Mouse (Mus musculus) liver, embryonic 16.5 days (tissue): ENCODE data around the gene Sema4f. TPM values are rescaled to one million over a fixed set of nuclear protein-coding genes. Genes with fewer than 3 reads are reported as not detected.

Experiments used
- ATAC-seq: fragments of 200-750 bp; cut with Nextera tagmentation; 2 replicates; pipeline ENCODE4 v1.8.0; 2017; ENCODE audit warnings: low read depth, mild to moderate bottlenecking, moderate number of reproducible peaks, moderate library complexity
- H3K27ac ChIP-seq: fragments of 300-500 bp; sonication (generic); 2 replicates; pipeline ENCODE4 v1.5.1; 2014; ENCODE audit warnings: mild to moderate bottlenecking, low read length
- H3K27me3 ChIP-seq: fragments of 300-500 bp; sonication (generic); 2 replicates; pipeline ENCODE4 v1.6.1; 2014; ENCODE audit warnings: low read depth, low read length, mixed read lengths; ENCODE audit not compliant: control insufficient read depth, insufficient read depth
- H3K36me3 ChIP-seq: fragments of 300-500 bp; sonication (generic); 2 replicates; pipeline ENCODE4 v1.6.1; 2014; ENCODE audit warnings: mild to moderate bottlenecking; ENCODE audit not compliant: control insufficient read depth, insufficient read depth
- H3K4me1 ChIP-seq: fragments of 300-500 bp; sonication (generic); 2 replicates; pipeline ENCODE4 v1.6.1; 2014; ENCODE audit warnings: low read depth, low read length, mixed read lengths; ENCODE audit not compliant: control insufficient read depth
- H3K4me2 ChIP-seq: fragments of 300-500 bp; sonication (generic); 2 replicates; pipeline ENCODE4 v1.6.1; 2014; ENCODE audit warnings: low read depth, low read length, mixed read lengths
- H3K4me3 ChIP-seq: fragments of 300-500 bp; sonication (generic); 2 replicates; pipeline ENCODE4 v1.5.1; 2014; ENCODE audit warnings: low read depth, mild to moderate bottlenecking, low read length
- H3K9ac ChIP-seq: fragments of 300-500 bp; sonication (generic); 2 replicates; pipeline ENCODE4 v1.6.1; 2014; ENCODE audit warnings: low read depth, low read length
- H3K9me3 ChIP-seq: fragments of 300-500 bp; sonication (generic); replicated peaks from 2 replicates; pipeline ENCODE4 v1.6.1; 2016; ENCODE audit warnings: low read length; ENCODE audit not compliant: control insufficient read depth
- WGBS: fragments of 180-500 bp; shearing (Covaris S2); extraction: QIAGEN DNeasy Blood & Tissue Kit; methylation state at CpG from one replicate; pipeline ENCODE4 v1.1.7; 2014; ENCODE audit not compliant: insufficient replicate concordance; 5-methylcytosine and 5-hydroxymethylcytosine counted together
- polyA plus RNA-seq: library from polyadenylated mRNA; unstranded; fragments of >200 nt; fragmentation: Nextera tagmentation; extraction: Ambion mirVana; gene quantifications from 2 replicates; pipeline ENCODE4 v1.2.1, GENCODE M21; 2015

The Sema4f gene
- 0.06 and 0.11 TPM in 2 replicates for polyA plus RNA-seq

DNA sequence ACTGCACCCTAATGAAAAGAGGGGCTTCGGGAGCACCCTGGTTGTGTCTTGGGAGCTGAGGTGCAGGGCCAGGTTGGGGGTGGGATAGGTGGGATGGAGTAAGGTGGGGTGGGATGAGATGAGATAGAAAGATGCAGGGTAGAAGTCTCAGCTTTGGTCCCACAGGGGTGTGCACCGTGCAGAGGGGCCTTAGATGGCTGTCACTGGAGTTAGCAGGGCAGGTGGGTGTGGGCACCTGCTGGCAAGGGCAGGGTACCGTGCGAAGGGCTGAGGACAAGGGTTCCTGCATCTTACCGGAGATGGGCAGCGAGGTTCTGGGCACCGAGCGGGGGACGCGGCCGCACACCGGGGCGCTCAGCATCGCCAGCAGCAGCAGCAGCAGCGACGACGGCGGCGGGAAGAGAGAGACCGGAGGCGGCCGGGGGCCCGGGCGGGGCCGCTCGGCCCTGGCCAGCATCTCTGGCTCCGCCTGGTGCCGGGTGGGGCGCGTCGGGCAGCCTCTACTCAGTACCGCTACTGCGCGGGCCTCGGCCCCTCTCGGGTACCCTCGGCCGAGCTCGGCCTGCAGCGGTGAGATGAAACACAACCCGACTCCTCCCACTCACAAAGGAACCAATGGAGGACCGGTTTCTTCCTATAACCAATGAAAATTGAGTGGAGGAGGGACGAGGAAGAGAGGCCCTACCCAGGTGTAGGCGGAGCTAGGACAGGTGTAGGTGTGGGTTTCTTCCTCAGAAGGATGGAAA lies at the start of gene Sema4f:
Sema4f (minus strand) TSS at position 603 of the 746 bp plus-strand sequence.
- peak within 1 kb of the TSS; percentile 43 for H3K4me3 ChIP-seq
- no peak within 1 kb of the TSS for H3K9ac ChIP-seq
- peak within 1 kb of the TSS; percentile 60 for H3K4me2 ChIP-seq
- ATAC-seq: peak; percentile 50
- H3K27me3 ChIP-seq: peaks cover 18% of the 10 kb centered on the region
- H3K4me1 ChIP-seq: no peaks in the 10 kb centered on the region
- no peak within 1 kb of the TSS for H3K27ac ChIP-seq
- 3% methylated on average over 43 of the region's 44 CpGs for WGBS
- no peaks in the 10 kb centered on the region for H3K36me3 ChIP-seq
- no peaks in the 10 kb centered on the region for H3K9me3 ChIP-seq

DNA sequence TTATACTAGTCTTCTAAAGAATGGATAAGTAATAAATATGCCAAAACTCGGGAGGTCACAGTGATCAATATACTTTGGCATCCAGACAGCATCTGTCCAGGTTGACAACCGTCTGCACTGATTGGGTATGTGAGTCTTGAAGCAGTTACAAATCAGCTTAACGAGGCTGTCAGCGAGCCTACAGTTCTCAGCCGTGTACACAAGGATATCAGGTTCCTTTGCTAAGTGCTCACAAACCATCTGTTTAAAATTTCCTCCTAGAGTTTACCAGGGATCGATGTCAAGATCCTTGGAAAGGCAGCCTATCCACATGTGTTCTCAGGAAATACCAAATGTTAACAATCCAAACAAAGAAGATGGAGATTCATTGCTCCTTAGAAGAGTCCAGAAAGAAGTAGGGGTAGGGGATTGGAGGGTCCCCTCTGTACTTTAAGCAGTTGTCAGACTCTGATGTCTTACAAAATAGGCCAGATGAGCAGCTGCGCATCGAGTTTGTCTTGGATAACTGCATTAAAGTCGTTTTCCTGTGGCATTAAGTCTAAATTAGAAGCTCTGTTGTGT lies 47.9 kb upstream of the Sema4f start:
- H3K4me3 ChIP-seq: no peak overlapping the region
- no peaks in the 10 kb centered on the region for H3K36me3 ChIP-seq
- H3K9me3 ChIP-seq: no peaks in the 10 kb centered on the region
- no peak overlapping the region for H3K4me2 ChIP-seq
- H3K9ac ChIP-seq: no peak overlapping the region
- H3K27ac ChIP-seq: no peak overlapping the region
- no peak for ATAC-seq
- no peaks in the 10 kb centered on the region for H3K4me1 ChIP-seq
- 53% methylated on average over 9 of the region's 9 CpGs for WGBS
- H3K27me3 ChIP-seq: no peaks in the 10 kb centered on the region

DNA sequence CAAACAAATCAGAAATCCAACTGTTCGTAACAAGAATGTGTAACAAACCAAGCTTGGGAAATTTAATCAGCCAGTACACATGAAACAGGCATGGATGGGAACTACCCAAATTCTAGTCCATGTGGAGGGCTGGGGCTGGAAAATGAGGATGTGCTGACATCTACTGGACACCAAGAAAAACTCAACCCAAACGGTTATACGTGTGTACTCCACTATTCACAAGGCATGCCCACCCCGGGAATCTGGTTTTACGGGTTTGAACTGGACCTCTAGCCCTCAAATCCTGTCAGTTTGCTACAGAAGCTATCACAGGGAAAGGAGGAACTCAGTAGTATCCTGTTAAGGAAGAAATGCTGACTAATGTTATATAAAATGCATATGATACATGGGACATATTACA lies 31.5 kb upstream of the Sema4f start:
- H3K9ac ChIP-seq: no peak overlapping the region
- H3K4me1 ChIP-seq: no peaks in the 10 kb centered on the region
- 6% methylated on average over 5 of the region's 5 CpGs for WGBS
- no peak overlapping the region for H3K27ac ChIP-seq
- H3K4me3 ChIP-seq: no peak overlapping the region
- no peak for ATAC-seq
- no peaks in the 10 kb centered on the region for H3K9me3 ChIP-seq
- no peaks in the 10 kb centered on the region for H3K27me3 ChIP-seq
- H3K36me3 ChIP-seq: no peaks in the 10 kb centered on the region
- no peak overlapping the region for H3K4me2 ChIP-seq

DNA sequence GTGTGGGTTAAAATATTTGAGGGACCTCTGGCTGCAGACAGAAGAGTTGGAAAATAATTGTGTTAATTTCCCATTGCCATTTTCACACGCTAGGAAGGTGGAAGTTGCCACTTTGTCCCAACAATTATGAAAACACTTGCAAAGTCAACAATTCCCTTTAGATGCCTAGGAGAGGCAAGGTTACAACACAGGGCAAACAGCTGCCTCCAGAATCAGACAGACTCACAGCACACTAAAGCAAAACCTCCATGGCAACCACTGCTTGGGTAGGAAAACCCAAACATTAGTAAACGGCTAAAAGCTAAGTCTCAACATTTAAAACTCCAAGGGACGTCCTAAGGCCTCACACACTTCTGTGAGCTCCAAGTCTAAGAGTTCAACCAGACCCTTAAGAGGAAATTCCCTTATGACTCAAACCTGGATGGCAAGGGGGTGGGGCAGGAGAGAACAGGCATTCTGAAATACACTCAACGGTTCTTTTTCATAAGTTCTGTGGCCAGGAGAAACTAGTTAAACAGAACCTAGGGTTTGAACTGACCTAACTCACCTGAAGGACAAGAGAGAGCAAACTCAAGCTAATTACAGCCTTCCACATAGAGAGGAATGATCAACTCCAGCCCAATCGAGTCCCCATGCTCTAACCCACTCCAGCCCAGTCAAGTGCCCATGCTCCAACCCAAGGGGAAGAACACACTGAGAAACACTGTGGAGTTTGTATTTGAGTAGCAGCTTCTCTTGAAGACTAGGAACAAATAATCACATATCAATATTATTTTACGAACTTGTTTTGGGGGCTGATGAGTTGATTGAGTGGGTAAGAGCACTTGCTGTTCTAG lies 29.9 kb upstream of the Sema4f start:
- WGBS: 44% methylated on average over 6 of the region's 6 CpGs
- peak; percentile 32; the same call in 1 of the 2 replicates for ATAC-seq

DNA sequence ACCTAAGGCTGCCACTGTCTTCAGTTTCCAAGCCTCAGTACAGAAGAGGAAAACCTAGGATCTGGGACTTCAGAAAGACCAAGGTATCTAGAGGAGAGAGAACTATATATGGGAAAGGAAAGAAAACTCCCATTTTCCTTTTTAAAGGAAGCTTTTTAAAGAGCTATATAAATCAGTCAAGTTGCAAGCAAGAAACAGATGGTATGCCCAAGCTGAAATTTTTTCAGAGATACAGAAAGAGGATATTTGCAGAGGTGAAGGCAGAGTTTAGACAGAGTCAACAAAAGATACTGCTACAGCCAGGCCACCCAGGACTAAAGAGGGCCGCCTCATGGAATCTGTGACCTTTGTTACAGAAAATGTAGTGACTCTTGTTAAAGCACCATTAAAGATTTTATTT lies 22.1 kb upstream of the Sema4f start:
- no peaks in the 10 kb centered on the region for H3K4me1 ChIP-seq
- no peak overlapping the region for H3K27ac ChIP-seq
- H3K27me3 ChIP-seq: no peaks in the 10 kb centered on the region
- peak; percentile 45; the same call in 1 of the 2 replicates for ATAC-seq
- H3K4me2 ChIP-seq: no peak overlapping the region
- no peak overlapping the region for H3K4me3 ChIP-seq
- 56% methylated on average over 1 of the region's 1 CpGs for WGBS
- H3K9me3 ChIP-seq: no peaks in the 10 kb centered on the region
- H3K36me3 ChIP-seq: no peaks in the 10 kb centered on the region
- H3K9ac ChIP-seq: no peak overlapping the region

More for the DNA sequence above, 29.9 kb upstream of the Sema4f start:
- no peak overlapping the region for H3K4me2 ChIP-seq
- no peaks in the 10 kb centered on the region for H3K4me1 ChIP-seq
- H3K9me3 ChIP-seq: no peaks in the 10 kb centered on the region
- H3K36me3 ChIP-seq: no peaks in the 10 kb centered on the region
- H3K27ac ChIP-seq: no peak overlapping the region
- no peaks in the 10 kb centered on the region for H3K27me3 ChIP-seq
- no peak overlapping the region for H3K4me3 ChIP-seq
- H3K9ac ChIP-seq: no peak overlapping the region

DNA sequence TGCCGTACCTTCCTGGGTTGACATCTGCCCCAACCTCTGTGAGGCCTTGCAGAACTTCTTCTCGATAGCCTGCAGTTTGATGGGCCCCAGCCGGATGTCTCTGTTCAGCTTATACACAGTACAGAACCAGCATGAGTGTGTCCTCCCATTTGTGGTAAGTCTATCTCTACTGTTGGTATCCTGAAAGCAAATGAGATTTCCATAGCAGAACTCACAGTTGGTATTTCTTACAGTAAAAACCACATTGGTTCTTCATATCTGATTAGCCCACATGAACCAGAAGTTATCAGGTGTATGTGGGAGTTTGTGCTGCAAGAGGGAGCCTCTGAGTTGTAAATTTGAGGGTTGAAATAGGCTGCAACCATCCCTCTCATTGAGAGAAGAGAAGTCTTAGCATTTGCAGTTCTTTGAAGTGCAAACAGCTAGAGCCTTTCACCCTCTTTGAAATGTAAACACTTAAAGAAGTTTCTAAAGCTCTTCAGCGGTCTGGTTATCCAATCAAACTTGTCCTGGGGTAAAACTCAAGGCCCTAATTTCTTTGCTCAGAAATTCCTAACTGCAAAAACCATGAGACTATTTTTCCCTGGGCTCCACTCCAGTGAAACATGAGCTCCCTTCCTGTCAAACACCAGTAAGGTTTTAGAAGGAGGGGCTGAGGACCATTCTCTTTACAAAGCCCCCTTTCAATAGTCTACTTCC lies 17.1 kb upstream of the Sema4f start:
- 35% methylated on average over 4 of the region's 4 CpGs for WGBS
- Histone ChIP-seq H3K4me2 (no peak overlapping the region), H3K27me3 (no peaks in the 10 kb centered on the region), H3K4me3 (no peak overlapping the region), H3K4me1 (no peaks in the 10 kb centered on the region), H3K9me3 (no peaks in the 10 kb centered on the region), H3K36me3 (no peaks in the 10 kb centered on the region), H3K27ac (no peak overlapping the region), H3K9ac (no peak overlapping the region)
- no peak for ATAC-seq

DNA sequence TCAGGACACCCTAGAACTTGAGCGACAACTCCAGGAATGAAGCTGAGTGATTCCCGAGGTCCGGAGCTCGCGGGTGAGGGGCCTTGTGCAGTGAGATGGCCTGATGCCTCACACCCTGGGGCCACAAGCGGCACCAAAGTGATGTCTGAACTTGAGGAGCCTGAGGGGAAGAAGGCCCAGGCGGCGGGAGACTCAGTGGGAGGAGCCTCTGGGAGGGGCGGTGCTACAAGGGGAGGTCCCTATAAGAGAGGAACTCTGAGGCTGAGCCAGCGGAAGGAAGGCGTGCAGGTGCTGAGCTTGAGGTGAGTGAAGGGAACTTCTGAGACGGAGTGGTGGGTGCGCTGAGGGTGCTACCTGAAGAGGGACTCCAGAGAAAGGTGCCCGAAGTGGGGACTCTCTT lies 7.1 kb upstream of the Sema4f start, which contains the start of gene M1ap:
M1ap (plus strand) TSS at position 252 of the 400 bp plus-strand sequence.
- Histone ChIP-seq H3K4me3 (no peak within 1 kb of the TSS), H3K9me3 (no peaks in the 10 kb centered on the region), H3K4me1 (no peaks in the 10 kb centered on the region), H3K27me3 (no peaks in the 10 kb centered on the region), H3K9ac (no peak within 1 kb of the TSS), H3K27ac (no peak within 1 kb of the TSS), H3K4me2 (no peak within 1 kb of the TSS), H3K36me3 (no peaks in the 10 kb centered on the region)
- WGBS: 62% methylated on average over 14 of the region's 14 CpGs
- ATAC-seq: no peak

DNA sequence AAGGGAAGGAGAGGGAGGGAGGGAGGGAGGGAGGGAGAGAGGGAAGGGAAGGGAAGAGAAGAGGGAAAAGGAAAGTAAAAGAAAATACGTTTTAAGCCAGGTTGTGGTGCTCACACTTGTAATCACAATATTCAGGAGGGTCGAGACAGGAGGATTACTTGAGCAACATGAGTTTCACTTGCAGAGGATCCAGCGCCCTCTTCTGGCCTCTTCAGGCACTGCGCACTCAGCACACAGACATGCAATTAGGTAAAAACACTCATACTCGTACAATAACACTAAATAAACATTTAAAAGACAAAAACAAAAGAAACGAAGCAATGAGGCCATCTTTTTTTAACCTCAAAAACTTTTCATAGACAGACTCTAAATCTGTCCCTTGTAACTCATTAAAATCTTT lies 6.2 kb upstream of the Sema4f start:
- Histone ChIP-seq H3K4me3 (no peak overlapping the region), H3K27me3 (no peaks in the 10 kb centered on the region), H3K9me3 (no peaks in the 10 kb centered on the region), H3K36me3 (no peaks in the 10 kb centered on the region), H3K4me2 (no peak overlapping the region), H3K9ac (no peak overlapping the region), H3K27ac (no peak overlapping the region), H3K4me1 (no peaks in the 10 kb centered on the region)
- 43% methylated on average over 6 of the region's 6 CpGs for WGBS
- ATAC-seq: no peak
